Mouse (Mus musculus) embryonic facial prominence, embryonic 12.5 days (tissue): ENCODE measurements around the gene Defb36. TPM values are rescaled to one million over a fixed set of nuclear protein-coding genes. Genes with fewer than 3 reads are reported as not detected.

Source experiments
- ATAC-seq: fragments of 200-750 bp; cut with Nextera tagmentation; 2 replicates; pipeline ENCODE4 v1.8.0; 2017; ENCODE audit not compliant: insufficient number of reproducible peaks, insufficient read depth, low FRiP score, low TSS enrichment
- H3K27ac ChIP-seq: fragments of 300-500 bp; sonication (generic); 2 replicates; pipeline ENCODE4 v1.5.1; 2016; ENCODE audit warnings: mild to moderate bottlenecking
- H3K27me3 ChIP-seq: fragments of 300-500 bp; sonication (generic); 2 replicates; pipeline ENCODE4 v1.6.1; 2016; ENCODE audit warnings: mild to moderate bottlenecking, moderate library complexity
- H3K36me3 ChIP-seq: fragments of 300-500 bp; sonication (generic); 2 replicates; pipeline ENCODE4 v1.6.1; 2016; ENCODE audit warnings: mild to moderate bottlenecking
- H3K4me1 ChIP-seq: fragments of 300-500 bp; sonication (generic); 2 replicates; pipeline ENCODE4 v1.6.1; 2016
- H3K4me2 ChIP-seq: fragments of 300-500 bp; sonication (generic); replicated peaks from 2 replicates; pipeline ENCODE4 v1.6.1; 2016; ENCODE audit warnings: mild to moderate bottlenecking, moderate library complexity
- H3K4me3 ChIP-seq: fragments of 300-500 bp; sonication (generic); 2 replicates; pipeline ENCODE4 v1.5.1; 2016; ENCODE audit warnings: mild to moderate bottlenecking
- H3K9ac ChIP-seq: fragments of 300-500 bp; sonication (generic); 2 replicates; pipeline ENCODE4 v1.6.1; 2016; ENCODE audit warnings: mild to moderate bottlenecking, moderate library complexity
- H3K9me3 ChIP-seq: fragments of 300-500 bp; sonication (generic); 2 replicates; pipeline ENCODE4 v1.6.1; 2016; ENCODE audit warnings: mild to moderate bottlenecking, moderate library complexity
- WGBS: fragments of 180-500 bp; shearing (Covaris S2); methylation state at CpG from one replicate; pipeline ENCODE4 v1.1.7; 2016; 5-methylcytosine and 5-hydroxymethylcytosine counted together
- polyA plus RNA-seq: library from polyadenylated mRNA; unstranded; fragments of >200 nt; fragmentation: Nextera tagmentation; extraction: Ambion mirVana; gene quantifications from 2 replicates; pipeline ENCODE4 v1.2.1, GENCODE M21; 2016

The Defb36 gene
- polyA plus RNA-seq: not detected in 2 replicates

DNA sequence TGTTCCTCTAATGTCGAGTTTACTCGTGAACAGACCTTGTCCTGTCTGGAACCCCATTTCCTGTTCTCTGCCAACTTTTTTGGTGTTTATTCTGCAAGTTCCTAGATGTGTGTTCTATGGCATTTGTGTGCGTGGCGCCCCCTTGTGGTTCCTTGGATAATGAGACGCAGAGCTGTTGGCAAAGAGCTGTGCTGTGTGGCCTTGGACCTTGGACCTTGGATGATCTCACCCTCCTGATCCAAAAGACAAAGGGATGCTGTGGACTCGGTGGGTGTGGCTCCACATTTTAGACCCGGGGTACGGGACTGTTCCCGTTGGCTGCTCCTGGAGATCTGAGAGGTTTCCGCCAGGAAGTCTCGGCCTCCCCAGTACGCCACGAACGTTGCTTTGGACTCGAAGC, at the start of gene Defb36:
Gene Defb36, plus strand, starts transcription at position 271 of the 400 bp plus-strand sequence.
- Histone ChIP-seq H3K4me2 (no peak within 1 kb of the TSS), H3K4me3 (no peak within 1 kb of the TSS), H3K4me1 (no peaks in the 10 kb centered on the region), H3K36me3 (no peaks in the 10 kb centered on the region), H3K9me3 (no peaks in the 10 kb centered on the region), H3K27ac (no peak within 1 kb of the TSS), H3K27me3 (no peaks in the 10 kb centered on the region), H3K9ac (no peak within 1 kb of the TSS)
- ATAC-seq: no peak
- WGBS: 85% methylated on average over 15 of the region's 15 CpGs

DNA sequence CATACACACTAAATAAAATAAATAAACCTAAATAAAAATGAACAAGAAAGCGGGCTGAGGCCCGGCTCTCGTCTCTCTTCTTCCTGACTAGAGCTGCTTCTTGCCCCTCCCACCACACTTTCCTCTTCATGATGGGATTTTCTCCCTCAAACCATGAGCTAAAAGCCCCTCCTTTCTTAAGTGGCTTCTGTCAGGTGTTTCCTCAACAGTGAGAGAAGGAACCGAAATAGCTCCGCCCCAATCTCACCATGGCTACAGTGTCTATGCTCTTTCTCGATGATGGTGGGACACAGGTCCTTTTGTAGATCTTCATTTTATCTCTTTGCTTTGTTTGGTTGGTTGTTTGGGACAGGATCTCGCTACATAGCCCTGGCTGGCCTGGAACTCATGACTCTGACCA, 47.5 kb upstream of the Defb36 start:
- no peak for ATAC-seq
- whole genome bisulfite sequencing: 86% methylated on average over 7 of the region's 7 CpGs
- no peak overlapping the region for H3K27ac ChIP-seq
- H3K9ac ChIP-seq: no peak overlapping the region
- no peaks in the 10 kb centered on the region for H3K36me3 ChIP-seq
- H3K4me2 ChIP-seq: no peak overlapping the region
- H3K27me3 ChIP-seq: no peaks in the 10 kb centered on the region
- no peaks in the 10 kb centered on the region for H3K4me1 ChIP-seq
- H3K4me3 ChIP-seq: no peak overlapping the region
- H3K9me3 ChIP-seq: no peaks in the 10 kb centered on the region

DNA sequence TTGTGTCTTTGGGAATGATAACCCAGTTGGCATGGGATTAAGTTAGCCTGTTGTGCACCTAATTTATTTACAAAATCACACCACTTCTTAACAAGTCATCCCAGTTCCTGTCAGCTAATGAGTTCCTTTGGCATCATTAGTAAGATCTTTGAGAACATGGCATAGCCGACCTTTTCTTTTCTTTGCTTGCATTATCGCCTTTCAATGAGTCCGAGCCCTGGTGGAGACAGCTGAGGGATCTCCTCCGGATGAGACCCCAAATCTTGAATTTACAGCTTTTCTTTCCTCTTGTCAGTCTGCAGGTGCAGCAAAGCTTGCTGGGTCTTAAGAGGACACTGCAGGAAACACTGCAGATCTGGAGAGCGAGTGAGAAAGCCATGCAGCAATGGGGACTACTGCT, 35.1 kb upstream of the Defb36 start, which contains the start of gene Gm17416:
Gene Gm17416, plus strand, starts transcription at position 301 of the 400 bp plus-strand sequence.
- Histone ChIP-seq H3K4me2 (no peak within 1 kb of the TSS), H3K36me3 (no peaks in the 10 kb centered on the region), H3K27me3 (no peaks in the 10 kb centered on the region), H3K4me1 (no peaks in the 10 kb centered on the region), H3K9ac (no peak within 1 kb of the TSS), H3K9me3 (no peaks in the 10 kb centered on the region), H3K4me3 (no peak within 1 kb of the TSS), H3K27ac (no peak within 1 kb of the TSS)
- 90% methylated on average over 5 of the region's 5 CpGs for WGBS
- ATAC-seq: no peak

DNA sequence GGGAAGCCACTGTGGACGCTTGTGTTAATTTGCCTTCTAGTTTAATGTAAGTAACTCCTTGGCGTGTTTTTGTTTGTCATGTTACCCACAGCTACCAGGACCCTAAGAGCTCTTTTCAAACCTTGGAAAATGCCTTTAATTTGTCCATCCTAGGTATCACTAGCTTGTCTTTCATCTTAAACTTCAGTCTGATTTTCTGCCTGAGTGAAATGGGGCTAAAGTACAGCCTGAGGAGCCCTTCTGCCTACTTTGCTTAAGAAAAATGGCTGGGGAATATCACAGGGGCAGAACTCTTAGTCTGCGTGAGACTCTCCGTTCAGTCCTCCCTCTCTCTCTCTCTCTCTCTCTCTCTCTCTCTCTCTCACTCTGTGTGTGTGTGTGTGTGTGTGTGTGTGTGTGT, 34.2 kb upstream of the Defb36 start:
- Histone ChIP-seq H3K4me3 (no peak overlapping the region), H3K4me2 (no peak overlapping the region), H3K9me3 (no peaks in the 10 kb centered on the region), H3K27me3 (no peaks in the 10 kb centered on the region), H3K36me3 (no peaks in the 10 kb centered on the region), H3K4me1 (no peaks in the 10 kb centered on the region), H3K9ac (no peak overlapping the region), H3K27ac (no peak overlapping the region)
- no peak for ATAC-seq
- 81% methylated on average over 4 of the region's 4 CpGs for WGBS

DNA sequence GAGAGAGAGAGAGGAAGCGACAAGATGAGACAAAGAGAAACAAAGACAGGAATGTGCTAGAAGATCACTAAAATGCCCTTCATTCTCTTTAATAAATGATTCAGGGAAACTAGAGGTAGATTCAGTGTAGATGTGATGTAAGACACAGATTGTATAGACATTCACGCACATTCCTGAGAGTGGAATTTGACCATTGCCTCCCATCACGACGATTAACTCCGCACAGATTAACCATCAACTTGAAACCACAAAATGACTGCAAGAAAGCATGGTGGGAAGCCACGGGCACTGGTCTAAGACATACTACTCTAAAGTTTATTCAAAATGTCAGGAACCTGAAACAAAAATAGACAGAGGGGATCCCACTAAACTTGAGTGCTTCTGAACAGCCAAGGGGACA, 33.8 kb upstream of the Defb36 start:
- H3K4me2 ChIP-seq: no peak overlapping the region
- H3K27me3 ChIP-seq: no peaks in the 10 kb centered on the region
- H3K4me1 ChIP-seq: no peaks in the 10 kb centered on the region
- H3K36me3 ChIP-seq: no peaks in the 10 kb centered on the region
- no peaks in the 10 kb centered on the region for H3K9me3 ChIP-seq
- WGBS: 80% methylated on average over 6 of the region's 6 CpGs
- H3K4me3 ChIP-seq: no peak overlapping the region
- no peak overlapping the region for H3K9ac ChIP-seq
- ATAC-seq: no peak
- no peak overlapping the region for H3K27ac ChIP-seq

DNA sequence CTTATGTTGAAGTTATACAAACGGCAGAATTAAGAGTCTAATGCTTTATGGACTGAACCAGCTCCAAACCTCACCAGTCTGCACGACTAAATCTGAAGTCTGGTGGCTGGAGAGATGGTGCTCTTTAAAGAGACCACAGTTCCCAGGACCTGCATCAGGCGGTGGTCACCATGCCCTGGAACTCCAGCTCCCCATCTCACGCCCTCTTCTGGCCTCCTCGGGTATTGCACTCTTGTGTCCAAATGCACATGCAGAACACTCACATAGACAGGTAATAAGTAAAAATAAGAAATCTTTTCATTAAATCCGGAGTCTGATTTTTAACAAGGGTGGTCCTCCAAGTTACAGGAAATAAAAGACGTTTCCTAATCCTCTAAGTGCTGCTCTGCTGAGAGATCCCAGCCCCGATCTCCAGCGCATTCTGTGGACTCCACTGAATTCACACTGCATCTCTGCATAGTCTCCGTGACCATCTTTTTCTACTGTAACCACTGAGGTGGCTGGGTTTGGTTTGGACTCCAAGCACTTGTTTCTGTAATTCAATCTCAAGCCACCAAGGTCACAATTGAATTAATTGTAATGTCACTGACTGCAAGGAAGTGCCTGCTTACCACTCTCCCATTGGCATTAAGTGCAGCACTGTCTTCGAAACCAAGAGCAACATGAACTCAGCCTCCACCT, 31.9 kb upstream of the Defb36 start, which contains the start of gene Defb21:
Gene Defb21, plus strand, starts transcription at position 631 of the 681 bp plus-strand sequence.
- no peak within 1 kb of the TSS for H3K27ac ChIP-seq
- H3K4me1 ChIP-seq: no peaks in the 10 kb centered on the region
- ATAC-seq: no peak
- H3K9me3 ChIP-seq: no peaks in the 10 kb centered on the region
- no peaks in the 10 kb centered on the region for H3K27me3 ChIP-seq
- 66% methylated on average over 11 of the region's 11 CpGs for WGBS
- H3K9ac ChIP-seq: no peak within 1 kb of the TSS
- H3K4me2 ChIP-seq: no peak within 1 kb of the TSS
- H3K36me3 ChIP-seq: no peaks in the 10 kb centered on the region
- no peak within 1 kb of the TSS for H3K4me3 ChIP-seq

DNA sequence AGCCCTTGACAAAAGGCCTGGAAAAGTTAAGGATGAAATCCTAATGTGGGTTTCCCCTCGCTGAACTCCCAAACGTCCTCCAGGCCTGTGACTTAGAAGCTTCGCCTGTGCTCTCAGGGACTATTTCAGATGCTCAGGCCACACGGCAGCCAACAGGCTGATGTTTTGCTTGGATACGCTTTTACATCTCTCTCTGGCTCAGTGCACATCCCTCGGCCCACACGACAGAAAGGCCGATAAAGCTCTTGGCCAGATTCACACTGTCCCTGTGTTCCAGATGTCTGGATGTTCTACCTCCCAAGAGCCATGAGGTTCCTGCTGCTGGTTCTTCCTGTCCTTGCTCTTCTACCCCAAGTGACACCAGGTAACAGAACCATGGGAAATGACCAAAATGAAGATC, 30.6 kb upstream of the Defb36 start:
- Histone ChIP-seq H3K9me3 (no peaks in the 10 kb centered on the region), H3K9ac (no peak overlapping the region), H3K27ac (no peak overlapping the region), H3K4me3 (no peak overlapping the region), H3K27me3 (no peaks in the 10 kb centered on the region), H3K4me1 (no peaks in the 10 kb centered on the region), H3K4me2 (no peak overlapping the region), H3K36me3 (no peaks in the 10 kb centered on the region)
- WGBS: 87% methylated on average over 8 of the region's 8 CpGs
- no peak for ATAC-seq

DNA sequence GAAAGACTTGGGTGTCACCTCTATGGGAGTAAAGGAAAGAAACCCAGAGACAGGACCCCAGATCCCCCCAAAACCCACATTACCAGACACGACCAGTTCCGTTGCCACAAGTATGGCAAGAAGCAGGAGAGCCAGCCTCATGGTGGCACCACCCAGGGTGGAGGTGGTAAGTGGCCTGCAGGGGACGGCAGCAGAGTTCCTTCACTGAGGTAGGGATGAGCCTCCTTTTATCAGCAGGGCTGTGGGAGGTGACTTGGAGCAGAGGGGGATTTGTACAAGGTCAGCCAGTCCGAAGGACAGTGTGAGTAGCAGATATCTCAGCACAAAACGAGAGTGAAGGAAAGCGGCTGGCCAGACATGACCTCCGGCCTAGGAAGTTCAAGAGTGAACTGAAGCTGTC, 24.0 kb upstream of the Defb36 start, which contains the start of gene Defb19:
Gene Defb19, minus strand, starts transcription at position 206 of the 400 bp plus-strand sequence.
- no peaks in the 10 kb centered on the region for H3K36me3 ChIP-seq
- H3K27me3 ChIP-seq: no peaks in the 10 kb centered on the region
- H3K4me2 ChIP-seq: no peak within 1 kb of the TSS
- no peak within 1 kb of the TSS for H3K4me3 ChIP-seq
- H3K9me3 ChIP-seq: no peaks in the 10 kb centered on the region
- ATAC-seq: no peak
- H3K9ac ChIP-seq: no peak within 1 kb of the TSS
- 75% methylated on average over 7 of the region's 7 CpGs for WGBS
- H3K4me1 ChIP-seq: no peaks in the 10 kb centered on the region
- H3K27ac ChIP-seq: no peak within 1 kb of the TSS

DNA sequence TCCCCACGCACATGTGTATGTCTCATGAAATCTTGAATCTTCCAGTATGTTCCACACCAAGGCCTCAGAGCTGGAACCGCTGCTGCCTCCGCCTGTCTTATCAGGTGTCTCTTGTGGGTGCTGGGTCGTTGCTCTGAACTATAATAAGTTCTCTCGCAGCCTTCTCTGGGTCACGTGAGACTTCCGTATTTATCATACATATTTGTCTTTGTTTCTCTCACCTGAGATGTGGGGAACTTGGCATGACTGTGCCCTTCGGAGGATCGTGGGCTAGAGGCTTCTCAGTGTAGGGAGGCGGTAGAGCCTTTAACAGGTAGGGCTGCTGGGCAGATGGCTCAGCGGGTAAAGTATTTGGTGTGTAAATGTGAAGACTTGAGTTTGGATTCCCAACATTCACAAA, 23.5 kb upstream of the Defb36 start:
- Histone ChIP-seq H3K27me3 (no peaks in the 10 kb centered on the region), H3K9ac (no peak overlapping the region), H3K4me2 (no peak overlapping the region), H3K9me3 (no peaks in the 10 kb centered on the region), H3K4me1 (no peaks in the 10 kb centered on the region), H3K4me3 (no peak overlapping the region), H3K36me3 (no peaks in the 10 kb centered on the region), H3K27ac (no peak overlapping the region)
- no peak for ATAC-seq
- 89% methylated on average over 11 of the region's 11 CpGs for WGBS

DNA sequence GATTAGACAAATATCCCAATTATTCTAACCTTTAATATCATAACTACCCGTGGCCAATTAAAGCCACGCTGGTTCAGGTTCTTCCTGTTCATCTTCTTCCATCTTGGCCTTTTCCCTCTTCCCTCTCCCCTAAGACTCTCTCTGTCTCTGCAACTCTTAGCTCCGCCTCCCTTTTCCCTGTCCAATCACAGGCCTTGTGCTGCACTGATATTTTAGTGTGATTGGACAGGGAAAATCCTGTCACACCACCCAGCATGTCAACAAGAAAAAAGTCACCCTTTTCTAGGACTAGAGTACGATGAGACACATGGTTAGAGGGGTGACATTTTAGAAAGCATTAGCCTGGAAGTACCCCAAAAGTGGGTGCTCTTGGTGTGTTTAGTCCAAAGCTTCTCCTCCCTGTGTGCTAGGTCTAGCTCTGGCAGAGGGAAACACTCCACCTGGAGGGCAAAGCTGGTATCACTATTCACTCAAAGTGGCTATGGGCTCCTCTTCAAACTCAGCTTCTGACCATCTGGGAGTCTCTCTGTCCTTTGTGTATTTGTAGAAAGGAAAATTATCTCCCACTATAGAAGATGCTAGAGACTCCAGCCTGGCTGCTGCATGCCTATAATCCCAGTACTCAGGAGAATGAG, 17.1 kb upstream of the Defb36 start:
- Histone ChIP-seq H3K36me3 (no peaks in the 10 kb centered on the region), H3K9ac (no peak overlapping the region), H3K9me3 (no peaks in the 10 kb centered on the region), H3K27me3 (no peaks in the 10 kb centered on the region), H3K4me3 (no peak overlapping the region), H3K4me2 (no peak overlapping the region), H3K4me1 (no peaks in the 10 kb centered on the region), H3K27ac (no peak overlapping the region)
- ATAC-seq: no peak
- 82% methylated on average over 4 of the region's 4 CpGs for WGBS

DNA sequence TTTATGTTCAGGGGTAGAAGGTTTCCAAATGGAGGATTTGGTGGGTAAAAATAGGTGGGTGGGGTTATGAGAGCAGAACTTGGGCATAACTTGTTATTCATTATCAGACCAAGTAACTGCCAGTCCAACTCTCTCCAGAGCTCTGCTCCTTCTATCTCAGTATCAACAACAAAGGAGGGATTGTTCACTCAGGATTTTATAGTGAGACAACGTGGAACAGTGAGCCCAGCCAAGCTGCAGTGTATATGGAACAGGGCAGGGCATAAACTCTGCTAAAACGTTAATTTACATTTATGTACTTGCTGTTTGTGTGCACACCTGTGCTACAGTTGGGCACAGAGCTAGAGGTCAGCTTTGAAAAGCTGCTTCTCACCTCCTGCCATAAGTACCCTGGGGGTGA, 15.7 kb upstream of the Defb36 start:
- no peak overlapping the region for H3K4me2 ChIP-seq
- no peaks in the 10 kb centered on the region for H3K9me3 ChIP-seq
- no peaks in the 10 kb centered on the region for H3K36me3 ChIP-seq
- no peak overlapping the region for H3K4me3 ChIP-seq
- no peak for ATAC-seq
- no peak overlapping the region for H3K27ac ChIP-seq
- no peaks in the 10 kb centered on the region for H3K27me3 ChIP-seq
- WGBS: 28% methylated on average over 2 of the region's 2 CpGs
- H3K9ac ChIP-seq: no peak overlapping the region
- no peaks in the 10 kb centered on the region for H3K4me1 ChIP-seq

DNA sequence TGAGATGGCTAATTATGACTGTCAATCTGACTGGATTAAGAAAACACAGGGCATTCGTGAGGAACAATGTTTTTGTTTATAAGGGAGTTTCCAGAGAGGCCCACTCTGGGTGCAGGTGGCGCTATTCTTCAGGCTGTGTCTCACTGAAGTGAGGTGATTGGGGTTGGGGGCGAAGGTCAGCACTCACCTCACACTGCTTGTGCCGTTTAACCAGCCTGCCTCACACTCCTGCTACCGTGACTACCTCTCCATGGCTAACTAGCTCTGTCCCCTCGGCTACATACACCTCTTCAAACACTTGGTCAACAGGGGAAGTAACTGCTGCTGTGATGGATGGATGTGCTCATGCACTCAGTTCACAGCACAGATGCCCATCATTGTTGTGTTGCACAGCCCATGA, 15.1 kb upstream of the Defb36 start:
- no peaks in the 10 kb centered on the region for H3K27me3 ChIP-seq
- 30% methylated on average over 6 of the region's 6 CpGs for WGBS
- no peak overlapping the region for H3K27ac ChIP-seq
- no peak for ATAC-seq
- no peaks in the 10 kb centered on the region for H3K36me3 ChIP-seq
- no peaks in the 10 kb centered on the region for H3K9me3 ChIP-seq
- no peak overlapping the region for H3K4me3 ChIP-seq
- no peak overlapping the region for H3K9ac ChIP-seq
- H3K4me1 ChIP-seq: no peaks in the 10 kb centered on the region
- no peak overlapping the region for H3K4me2 ChIP-seq
